Comparison of ENCODE assay signal across 19 mouse cellular contexts in genomic region chr14:73112186-73112840, GRCm38 (mm10). TPM values are rescaled to one million over a fixed set of nuclear protein-coding genes. Genes with fewer than 3 reads are reported as not detected.
DNase-seq lines count a peak whose midpoint lies in the region; ATAC-seq lines count a peak whose summit lies in the region.
"Had no signal": no experiment of that assay in that cellular context is flagged by ENCODE, and none has a peak within 500 bp of the region (broad histone marks: within the 10 kb centered on the region; RNA-seq: fewer than 3 reads in every experiment).

No protein-coding gene starts in this region.

- peaks cover 6% of the 10 kb centered on the region; the same call in 1 of the 2 replicates for H3K4me1 ChIP-seq in liver, embryonic 11.5 days (replicated peaks; ENCODE audit: control insufficient read depth, insufficient read depth, low read length)
- H3K4me1 ChIP-seq: hindbrain, embryonic 10.5 days; neural tube, embryonic 12.5 days; stomach, embryonic 15.5 days had no signal

- WGBS in liver, embryonic 11.5 days, result 52% methylated on average over 12 of the region's 12 CpGs

- no peak overlapping the region for H3K27ac ChIP-seq in liver, embryonic 11.5 days (ENCODE audit: low read depth, low read length)
- H3K27ac ChIP-seq: heart, embryonic 13.5 days; hindbrain, embryonic 10.5 days; limb, embryonic 12.5 days; macrophage; neural tube, embryonic 12.5 days; stomach, embryonic 15.5 days had no signal

- no peaks in the 10 kb centered on the region for H3K27me3 ChIP-seq in liver, embryonic 11.5 days (replicated peaks; ENCODE audit: control insufficient read depth, insufficient read depth, low read length)
- H3K27me3 ChIP-seq: limb, embryonic 12.5 days; neural tube, embryonic 12.5 days; stomach, embryonic 15.5 days had no signal

- no peaks in the 10 kb centered on the region for H3K36me3 ChIP-seq in liver, embryonic 11.5 days (ENCODE audit: control insufficient read depth, insufficient read depth, low read length)
- H3K36me3 ChIP-seq: heart, embryonic 13.5 days; hindbrain, embryonic 10.5 days; limb, embryonic 12.5 days; neural tube, embryonic 12.5 days; stomach, embryonic 15.5 days had no signal

- DNase-seq in heart, adult 11 months, result peak; percentile 90
- no peak for DNase-seq in heart, adult 9 months (ENCODE audit: low spot score in 2 of 2)
- DNase-seq in liver, embryonic 11.5 days (ENCODE audit: low spot score), result no peak
- no peak for DNase-seq in liver
- peak; percentile 57 for DNase-seq in thymus, postnatal 4 days
- DNase-seq in frontal cortex, postnatal 36 days (ENCODE audit: low spot score in 2 of 2), result no peak
- DNase-seq in right cerebral cortex, postnatal 14 days, result no peak
- DNase-seq: adrenal gland, postnatal 36 days; cerebellum, postnatal 10 days; forebrain, postnatal 0 days; gastrocnemius, postnatal 25 days; lung, embryonic 14.5 days had no signal

- H3K9me3 ChIP-seq in liver, embryonic 11.5 days (ENCODE audit: control insufficient read depth, low read length), result no peaks in the 10 kb centered on the region
- H3K9me3 ChIP-seq: heart, embryonic 13.5 days; hindbrain, embryonic 10.5 days; limb, embryonic 12.5 days; neural tube, embryonic 12.5 days; stomach, embryonic 15.5 days had no signal

- peak; percentile 41; the same call in 1 of the 2 replicates for ATAC-seq in liver, embryonic 11.5 days (replicated peaks; ENCODE audit: low FRiP score)
- peak; percentile 59 for ATAC-seq in megakaryocyte progenitor cell, adult 5-6 weeks (replicated peaks; ENCODE audit: poor library complexity)
- ATAC-seq: forebrain, postnatal 0 days had no signal

- H3K4me3 ChIP-seq in liver, embryonic 11.5 days (ENCODE audit: low read depth, low read length), result no peak overlapping the region
- H3K4me3 ChIP-seq: heart, embryonic 13.5 days; hindbrain, embryonic 10.5 days; limb, embryonic 12.5 days; neural tube, embryonic 12.5 days; stomach, embryonic 15.5 days had no signal

- no peak overlapping the region for H3K9ac ChIP-seq in liver, embryonic 11.5 days (ENCODE audit: low read depth, low read length)
- H3K9ac ChIP-seq: forebrain, postnatal 0 days; heart, embryonic 13.5 days; limb, embryonic 12.5 days; lung, embryonic 14.5 days; neural tube, embryonic 12.5 days; stomach, embryonic 15.5 days had no signal

- no peak overlapping the region for H3K4me2 ChIP-seq in liver, embryonic 11.5 days
- H3K4me2 ChIP-seq: heart, embryonic 13.5 days; limb, embryonic 12.5 days; lung, embryonic 14.5 days; neural tube, embryonic 12.5 days; stomach, embryonic 15.5 days had no signal

RNA-seq across cellular contexts. Expression of gene Rcbtb2, which starts 10.5 kb away (rescaled TPM):
- 56.3 and 56.9 TPM in 2 replicates for polyA plus RNA-seq in liver, embryonic 11.5 days (2014; fragmentation: Nextera tagmentation; extraction: Ambion mirVana)
- total RNA-seq in megakaryocyte progenitor cell, adult 5-6 weeks (2015), result 51.8 and 54.3 TPM in 2 replicates
- total RNA-seq in megakaryocyte progenitor cell, adult 5-6 weeks (2017), result 25.6 and 31.8 TPM in 2 replicates

Comparison
In these comparisons a context has a peak if more than half of its experiments do, and no peak if none do; other contexts are left out.
1. DNase-seq: peak in heart, adult 11 months (single experiment) and thymus, postnatal 4 days (single experiment); none in heart, adult 9 months (0 of 2), liver, embryonic 11.5 days (single experiment), liver (single experiment), frontal cortex, postnatal 36 days (0 of 2) and right cerebral cortex, postnatal 14 days (single experiment).